Mouse (Mus musculus): ENCODE results near the gene Exoc3l4.

Exoc3l4 gene

GRCm38 (mm10) chr12:111454543-111455280 lies 37.9 kb downstream of the Exoc3l4 start:
- no peak for DNase-seq

- DNase-seq = no peak
Observed at GRCm38 (mm10) chr12:111455311-111455846, 38.6 kb downstream of the Exoc3l4 start.

- DNase-seq = no peak
Observed at GRCm38 (mm10) chr12:111455860-111456259, 39.0 kb downstream of the Exoc3l4 start.

- no peak for DNase-seq
Observed at GRCm38 (mm10) chr12:111457742-111458141, 40.9 kb downstream of the Exoc3l4 start.

GRCm38 (mm10) chr12:111463570-111463969 lies 46.8 kb downstream of the Exoc3l4 start:
- no peak for DNase-seq

GRCm38 (mm10) chr12:111466369-111466768 lies 49.6 kb downstream of the Exoc3l4 start:
- no peak for DNase-seq

GRCm38 (mm10) chr12:111468206-111468605 lies 51.4 kb downstream of the Exoc3l4 start:
- no peak for DNase-seq

GRCm38 (mm10) chr12:111469507-111469906 lies 52.7 kb downstream of the Exoc3l4 start:
- peak; percentile 63 for DNase-seq

- DNase-seq = no peak
Observed at GRCm38 (mm10) chr12:111471119-111471518, 54.3 kb downstream of the Exoc3l4 start.

GRCm38 (mm10) chr12:111471721-111472120 lies 54.9 kb downstream of the Exoc3l4 start:
- DNase-seq = no peak

GRCm38 (mm10) chr12:111472886-111473285 lies 56.1 kb downstream of the Exoc3l4 start:
- DNase-seq = no peak

GRCm38 (mm10) chr12:111474384-111474783 lies 57.6 kb downstream of the Exoc3l4 start:
- DNase-seq = no peak

GRCm38 (mm10) chr12:111474893-111475643 lies 58.3 kb downstream of the Exoc3l4 start:
- DNase-seq = no peak

GRCm38 (mm10) chr12:111478924-111479323 lies 62.1 kb downstream of the Exoc3l4 start:
- DNase-seq = no peak

- no peak for DNase-seq
Observed at GRCm38 (mm10) chr12:111479917-111480316, 63.1 kb downstream of the Exoc3l4 start.

All from cerebellum, adult 9-11 months (tissue).